ENCODE assay signal across 21 mouse cellular contexts in genomic region chr3:146620101-146620500, GRCm38 (mm10). TPM values are rescaled to one million over a fixed set of nuclear protein-coding genes. Genes with fewer than 3 reads are reported as not detected.
DNase-seq lines count a peak whose midpoint lies in the region; ATAC-seq and TF ChIP-seq lines count a peak whose summit lies in the region.
"Had no signal": no experiment of that assay in that cellular context is flagged by ENCODE, and none has a peak within 500 bp of the region (broad histone marks: within the 10 kb centered on the region; RNA-seq: fewer than 3 reads in every experiment).

No protein-coding gene starts in this region.

- DNase-seq in forebrain, postnatal 0 days, result no peak
- peak; percentile 54 to 76 for DNase-seq in right cerebral cortex, postnatal 10 days (ENCODE audit: low spot score in 2 of 2)
- DNase-seq in right cerebral cortex, postnatal 14 days, result no peak
- DNase-seq in telencephalon, adult 2 months (ENCODE audit: low read depth, low spot score), result peak; percentile 86
- no peak for DNase-seq in thymus, adult 18-20 months
- DNase-seq: kidney, adult 8-10 months; kidney, postnatal 4 days; retina, postnatal 1 day had no signal

- H3K9ac ChIP-seq in forebrain, postnatal 0 days, result no peak overlapping the region
- no peak overlapping the region for H3K9ac ChIP-seq in forebrain, embryonic 15.5 days (replicated peaks)
- H3K9ac ChIP-seq in hindbrain, embryonic 16.5 days (ENCODE audit: low read depth, low read length), result no peak overlapping the region
- no peak overlapping the region for H3K9ac ChIP-seq in hindbrain, embryonic 12.5 days
- H3K9ac ChIP-seq: hindbrain, embryonic 15.5 days; limb, embryonic 12.5 days; liver, embryonic 15.5 days; neural tube, embryonic 13.5 days had no signal

- H3K27me3 ChIP-seq in forebrain, postnatal 0 days (ENCODE audit: insufficient read depth, low read length), result no peaks in the 10 kb centered on the region
- no peaks in the 10 kb centered on the region for H3K27me3 ChIP-seq in forebrain, embryonic 15.5 days
- H3K27me3 ChIP-seq in hindbrain, embryonic 16.5 days (replicated peaks; ENCODE audit: control insufficient read depth, insufficient read depth, low read length), result no peaks in the 10 kb centered on the region
- H3K27me3 ChIP-seq in hindbrain, embryonic 12.5 days, result no peaks in the 10 kb centered on the region
- H3K27me3 ChIP-seq: hindbrain, embryonic 15.5 days; limb, embryonic 12.5 days; liver, embryonic 15.5 days; neural tube, embryonic 13.5 days; Patski had no signal

- no peak overlapping the region for H3K4me3 ChIP-seq in forebrain, postnatal 0 days (ENCODE audit: low read depth, low read length)
- no peak overlapping the region for H3K4me3 ChIP-seq in forebrain, embryonic 15.5 days
- H3K4me3 ChIP-seq in hindbrain, embryonic 16.5 days (ENCODE audit: low read length), result no peak overlapping the region
- H3K4me3 ChIP-seq in hindbrain, embryonic 12.5 days, result no peak overlapping the region
- H3K4me3 ChIP-seq: forebrain, embryonic 10.5 days; hindbrain, embryonic 15.5 days; limb, embryonic 12.5 days; liver, embryonic 15.5 days; neural tube, embryonic 13.5 days had no signal

- H3K27ac ChIP-seq in forebrain, postnatal 0 days (ENCODE audit: low read depth, low read length), result peak overlapping the region; percentile 73
- H3K27ac ChIP-seq in forebrain, embryonic 15.5 days (replicated peaks), result no peak overlapping the region
- no peak overlapping the region for H3K27ac ChIP-seq in hindbrain, embryonic 16.5 days (ENCODE audit: low read depth, low read length)
- H3K27ac ChIP-seq in hindbrain, embryonic 12.5 days, result no peak overlapping the region
- H3K27ac ChIP-seq: forebrain, embryonic 10.5 days; gastrocnemius, adult 2 months; limb, embryonic 12.5 days; liver, embryonic 15.5 days; neural tube, embryonic 13.5 days had no signal

- H3K4me2 ChIP-seq in forebrain, postnatal 0 days (ENCODE audit: low read depth), result no peak overlapping the region
- no peak overlapping the region for H3K4me2 ChIP-seq in forebrain, embryonic 15.5 days (replicated peaks)
- no peak overlapping the region for H3K4me2 ChIP-seq in hindbrain, embryonic 16.5 days (ENCODE audit: low read length)
- H3K4me2 ChIP-seq in hindbrain, embryonic 12.5 days (replicated peaks), result no peak overlapping the region
- H3K4me2 ChIP-seq: hindbrain, embryonic 15.5 days; limb, embryonic 12.5 days; liver, embryonic 15.5 days; neural tube, embryonic 13.5 days had no signal

- ATAC-seq in forebrain, postnatal 0 days, result peak; percentile 24
- ATAC-seq in forebrain, embryonic 15.5 days (replicated peaks), result no peak
- 0 out of 2 replicates have a peak, but pooled peaks have one; percentile 11 for ATAC-seq in hindbrain, embryonic 16.5 days
- no peak for ATAC-seq in hindbrain, embryonic 12.5 days (ENCODE audit: low FRiP score)
- ATAC-seq: Patski had no signal

- no peak for TF ChIP-seq CTCF in forebrain, postnatal 0 days (IDR thresholded peaks at IDR 0.05; ENCODE audit: low read depth)

- no peaks in the 10 kb centered on the region for H3K9me3 ChIP-seq in forebrain, postnatal 0 days (ENCODE audit: low read length)
- H3K9me3 ChIP-seq in forebrain, embryonic 15.5 days, result no peaks in the 10 kb centered on the region
- no peaks in the 10 kb centered on the region for H3K9me3 ChIP-seq in hindbrain, embryonic 16.5 days (ENCODE audit: control insufficient read depth, low read length)
- no peaks in the 10 kb centered on the region for H3K9me3 ChIP-seq in hindbrain, embryonic 12.5 days (replicated peaks)
- H3K9me3 ChIP-seq: forebrain, embryonic 10.5 days; hindbrain, embryonic 15.5 days; limb, embryonic 12.5 days; liver, embryonic 15.5 days; neural tube, embryonic 13.5 days had no signal

- no peaks in the 10 kb centered on the region for H3K36me3 ChIP-seq in forebrain, postnatal 0 days (ENCODE audit: insufficient read depth)
- H3K36me3 ChIP-seq in forebrain, embryonic 15.5 days, result no peaks in the 10 kb centered on the region
- no peaks in the 10 kb centered on the region for H3K36me3 ChIP-seq in hindbrain, embryonic 16.5 days (ENCODE audit: control insufficient read depth, insufficient read depth, low read length)
- no peaks in the 10 kb centered on the region for H3K36me3 ChIP-seq in hindbrain, embryonic 12.5 days
- H3K36me3 ChIP-seq: forebrain, embryonic 10.5 days; hindbrain, embryonic 15.5 days; limb, embryonic 12.5 days; liver, embryonic 15.5 days; neural tube, embryonic 13.5 days had no signal

- 71% methylated on average over 10 of the region's 10 CpGs for whole genome bisulfite sequencing in forebrain, postnatal 0 days
- WGBS in forebrain, embryonic 15.5 days, result 89% methylated on average over 10 of the region's 10 CpGs
- 89% methylated on average over 10 of the region's 10 CpGs for WGBS in hindbrain, embryonic 16.5 days
- WGBS in hindbrain, embryonic 12.5 days, result 91% methylated on average over 10 of the region's 10 CpGs

- H3K4me1 ChIP-seq in forebrain, postnatal 0 days (ENCODE audit: insufficient read depth), result peaks cover 8% of the 10 kb centered on the region; the same call in 1 of the 2 replicates
- H3K4me1 ChIP-seq in forebrain, embryonic 15.5 days, result peaks cover 3% of the 10 kb centered on the region; the same call in 1 of the 2 replicates
- no peaks in the 10 kb centered on the region for H3K4me1 ChIP-seq in hindbrain, embryonic 16.5 days (ENCODE audit: control insufficient read depth, insufficient read depth, low read depth, low read length)
- no peaks in the 10 kb centered on the region for H3K4me1 ChIP-seq in hindbrain, embryonic 12.5 days
- H3K4me1 ChIP-seq: forebrain, embryonic 10.5 days; limb, embryonic 12.5 days; neural tube, embryonic 13.5 days had no signal

RNA-seq across cellular contexts. Expression of gene Dnase2b, which starts 4.7 kb away (rescaled TPM):
- not detected in 2 replicates for total RNA-seq in forebrain, postnatal 0 days (2014; rRNA removed)
- polyA plus RNA-seq in forebrain, postnatal 0 days (2015; fragmentation: Nextera tagmentation; extraction: Ambion mirVana), result not detected in 2 replicates
- polyA plus RNA-seq in forebrain, embryonic 15.5 days (2015; fragmentation: Nextera tagmentation; extraction: Ambion mirVana), result not detected in 2 replicates
- not detected in 2 replicates for polyA plus RNA-seq in hindbrain, embryonic 16.5 days (2015; fragmentation: Nextera tagmentation; extraction: Ambion mirVana)
- not detected in 2 replicates for polyA plus RNA-seq in hindbrain, embryonic 12.5 days (2016; fragmentation: Nextera tagmentation; extraction: Ambion mirVana)
- total RNA-seq: heart, adult 8-10 months had no signal
- polyA plus RNA-seq: embryonic facial prominence, embryonic 14.5 days; forebrain, embryonic 10.5 days; hindbrain, embryonic 15.5 days; limb, embryonic 12.5 days; neural tube, embryonic 13.5 days had no signal

RNA-seq across cellular contexts. Expression of gene 4930503B20Rik, which starts 31.0 kb away (rescaled TPM):
- not detected in 2 replicates for total RNA-seq in forebrain, postnatal 0 days (2014; rRNA removed)
- polyA plus RNA-seq in forebrain, postnatal 0 days (2015; fragmentation: Nextera tagmentation; extraction: Ambion mirVana), result 0.12 TPM in 1 of 2 replicates, not detected in the other
- polyA plus RNA-seq in forebrain, embryonic 15.5 days (2015; fragmentation: Nextera tagmentation; extraction: Ambion mirVana), result not detected in 2 replicates
- not detected in 2 replicates for polyA plus RNA-seq in hindbrain, embryonic 16.5 days (2015; fragmentation: Nextera tagmentation; extraction: Ambion mirVana)
- not detected in 2 replicates for polyA plus RNA-seq in hindbrain, embryonic 12.5 days (2016; fragmentation: Nextera tagmentation; extraction: Ambion mirVana)
- total RNA-seq: gastrocnemius, adult 2 months had no signal
- polyA plus RNA-seq: embryonic facial prominence, embryonic 14.5 days; forebrain, embryonic 10.5 days; hindbrain, embryonic 15.5 days; limb, embryonic 12.5 days; liver, embryonic 15.5 days; neural tube, embryonic 13.5 days had no signal

RNA-seq across cellular contexts. Expression of gene Uox, which starts 49.9 kb away (rescaled TPM):
- total RNA-seq in forebrain, postnatal 0 days (2014; rRNA removed), result 0.08 and 0.43 TPM in 2 replicates
- 0.19 and 0.25 TPM in 2 replicates for polyA plus RNA-seq in forebrain, postnatal 0 days (2015; fragmentation: Nextera tagmentation; extraction: Ambion mirVana)
- polyA plus RNA-seq in forebrain, embryonic 15.5 days (2015; fragmentation: Nextera tagmentation; extraction: Ambion mirVana), result not detected in 2 replicates
- 0.14 TPM in 1 of 2 replicates, not detected in the other for polyA plus RNA-seq in hindbrain, embryonic 16.5 days (2015; fragmentation: Nextera tagmentation; extraction: Ambion mirVana)
- not detected in 2 replicates for polyA plus RNA-seq in hindbrain, embryonic 12.5 days (2016; fragmentation: Nextera tagmentation; extraction: Ambion mirVana)
- total RNA-seq: common myeloid progenitor, adult 5-6 weeks; gastrocnemius, adult 2 months; heart, adult 8-10 months had no signal
- polyA plus RNA-seq: forebrain, embryonic 10.5 days; limb, embryonic 12.5 days; neural tube, embryonic 13.5 days had no signal

Comparison
In these comparisons a context has a peak if more than half of its experiments do, and no peak if none do; other contexts are left out.
1. ATAC-seq: peak in forebrain, postnatal 0 days (single experiment) and hindbrain, embryonic 16.5 days (single experiment); none in forebrain, embryonic 15.5 days (single experiment) and hindbrain, embryonic 12.5 days (single experiment).
2. DNase-seq: peak in right cerebral cortex, postnatal 10 days (2 of 2) and telencephalon, adult 2 months (single experiment); none in forebrain, postnatal 0 days (single experiment), right cerebral cortex, postnatal 14 days (single experiment) and thymus, adult 18-20 months (0 of 2).